Mouse (Mus musculus) adrenal gland, adult 2 months (tissue): ENCODE data around the gene Jchain. TPM values are rescaled to one million over a fixed set of nuclear protein-coding genes. Genes with fewer than 3 reads are reported as not detected.
"Not testable (repeated sequence)": the region's sequence is repeated elsewhere in the genome, so short reads cannot be mapped to it uniquely, and the experiment has no call there.

Experiments
- DNase-seq: peaks from one replicate; pipeline ENCODE4 v3.0.0; 2021
- long read RNA-seq: library from polyadenylated mRNA; stranded (forward); transcript quantifications from one replicate; pipeline ENCODE4 v2.0.0, GENCODE M21; 2021
- polyA plus RNA-seq: library from polyadenylated mRNA; depleted of rRNA; stranded (reverse); fragments of >200 nt; gene quantifications from 2 replicates; pipeline ENCODE4 v1.2.3, GENCODE M21; 2012; rRNA removed
- total RNA-seq, 2 experiments: library from RNA; stranded (reverse); gene quantifications; 2 replicates each; pipeline ENCODE4 v1.2.3; 2021

Jchain gene
- under 1 TPM; 0.20 to 0.41 TPM for total RNA-seq
- 0.23 and 0.43 TPM in 2 replicates for polyA plus RNA-seq
- long read RNA-seq, result 0 reads

DNA sequence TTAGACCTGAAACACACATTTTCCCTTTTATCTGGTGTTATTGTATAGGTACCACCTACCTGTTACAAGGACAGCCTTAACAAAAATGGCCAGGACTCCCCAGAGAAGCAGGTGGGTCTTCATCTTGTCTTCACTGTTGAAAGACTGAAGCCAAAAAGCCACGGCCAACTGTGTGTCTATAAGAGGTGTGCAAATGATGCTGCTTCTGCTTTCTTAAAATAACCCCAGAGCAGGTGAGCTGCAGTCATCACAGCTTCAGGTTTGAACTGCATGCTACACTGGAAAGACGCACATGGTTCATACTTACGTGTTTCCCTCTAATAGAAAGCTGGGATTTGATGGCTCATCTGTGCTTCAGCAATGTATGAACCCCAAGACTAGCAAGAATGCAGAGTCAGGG, at the start of gene Jchain:
Jchain (minus strand) TSS at position 235 of the 400 bp plus-strand sequence.
- DNase-seq, result no peak

DNA sequence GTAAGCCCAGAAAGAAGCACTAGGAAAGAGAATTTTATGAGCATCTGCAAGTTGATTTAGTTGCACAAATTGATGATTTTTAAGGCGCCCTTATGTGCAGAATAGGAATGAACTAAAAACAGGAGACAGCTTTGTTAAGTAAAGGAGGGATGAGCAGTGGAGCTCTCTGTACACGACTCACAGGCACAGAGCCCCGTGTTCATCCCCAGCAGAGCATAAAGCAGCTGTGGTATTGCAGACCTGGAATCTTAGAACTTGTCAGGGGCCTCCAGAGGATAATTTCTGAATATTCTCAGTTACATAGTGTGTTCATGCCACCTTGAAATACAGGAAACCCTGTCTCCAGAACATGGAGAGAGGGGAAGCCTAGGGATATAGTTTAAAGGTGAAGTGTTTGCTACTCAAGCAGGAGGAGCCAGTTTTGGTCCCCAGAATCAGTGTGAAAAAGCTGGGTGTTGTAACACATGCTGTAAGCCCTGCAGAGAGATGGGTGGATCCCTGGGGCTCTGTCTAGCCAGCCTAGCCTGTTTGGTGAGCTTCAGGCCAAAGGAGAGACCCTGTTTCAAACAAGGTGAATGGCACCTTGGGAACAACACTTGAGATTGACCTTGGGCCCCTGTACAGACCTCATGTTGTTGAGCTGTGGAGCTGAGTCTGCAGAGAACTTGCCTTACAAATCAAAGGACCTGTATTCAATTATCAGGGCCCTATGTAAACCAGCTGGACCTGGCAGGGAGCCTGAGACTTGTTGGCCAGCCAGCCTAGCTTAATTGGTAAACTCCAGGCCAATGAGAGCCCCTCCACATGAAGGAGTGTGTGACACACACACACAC, 48.0 kb upstream of the Jchain start:
- no peak for DNase-seq

- no peak for DNase-seq
Measured at GRCm38 (mm10) chr5:88574829-88575228, 47.1 kb upstream of the Jchain start.

DNA sequence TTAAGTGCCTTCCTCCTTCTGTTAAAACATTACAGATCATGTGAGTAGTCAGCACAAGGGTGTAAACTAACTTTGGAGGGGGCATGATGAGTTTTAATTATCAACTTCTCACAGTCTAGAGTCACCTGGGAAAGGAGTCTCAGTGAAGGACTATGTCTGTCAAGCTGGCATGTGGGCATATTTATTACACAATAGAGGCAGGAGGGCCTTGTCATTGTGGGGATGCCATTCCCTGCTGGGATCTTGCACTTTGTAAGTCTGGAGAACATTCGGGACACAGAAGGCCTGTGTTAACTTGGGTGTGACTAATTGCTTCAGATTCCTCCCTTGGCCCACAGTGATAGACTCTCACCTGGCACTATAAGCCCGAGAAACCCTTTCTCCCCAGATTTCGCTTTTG, 41.9 kb upstream of the Jchain start:
- DNase-seq, result no peak

DNA sequence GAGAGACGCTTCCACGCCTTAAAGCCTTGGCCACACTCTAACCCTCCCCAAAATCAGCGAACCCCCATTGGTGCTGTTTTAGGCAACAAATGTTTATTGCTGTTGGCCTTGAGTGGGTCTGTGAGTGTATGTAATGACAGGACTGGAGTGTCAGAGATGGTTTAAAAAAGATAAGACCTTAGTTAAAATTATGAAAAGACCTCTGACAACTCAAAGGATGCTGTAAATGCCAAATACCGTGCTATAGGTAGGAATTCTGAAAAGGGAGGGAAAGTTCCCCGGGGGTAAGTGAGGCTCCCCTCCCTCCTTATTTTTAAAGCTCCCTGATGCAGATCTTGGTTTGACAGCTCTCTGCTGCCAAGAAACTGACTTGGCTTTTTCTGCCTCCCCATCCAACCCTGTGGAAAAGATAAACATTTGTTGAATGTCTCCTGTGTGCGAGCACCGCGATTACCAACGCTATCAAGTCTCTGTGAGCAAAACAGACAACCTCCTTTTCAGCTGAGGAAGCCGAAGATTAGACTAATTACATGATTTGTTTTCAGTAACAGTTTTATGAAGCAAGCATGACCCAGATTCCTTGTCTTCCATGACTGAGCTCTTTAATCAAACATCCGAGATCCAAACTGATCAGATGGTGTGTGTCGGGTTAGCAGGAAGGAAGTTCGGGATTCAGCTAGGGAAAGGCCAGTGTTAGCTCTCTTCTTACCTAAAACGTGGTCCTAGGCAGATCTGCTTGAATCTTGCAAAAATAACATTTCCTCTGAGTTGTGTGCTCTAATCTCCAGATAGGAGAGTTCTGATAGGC, 38.5 kb upstream of the Jchain start:
- peak; percentile 10 for DNase-seq

- peak; percentile 90 for DNase-seq
Measured at GRCm38 (mm10) chr5:88565148-88566033, 37.7 kb upstream of the Jchain start.

GRCm38 (mm10) chr5:88564501-88565147, 36.9 kb upstream of the Jchain start, which contains the start of gene Rufy3:
Rufy3 (plus strand) TSS chr5:88565040.
- peak; percentile 95 for DNase-seq

- DNase-seq, result no peak
Measured at GRCm38 (mm10) chr5:88562863-88563780, 35.4 kb upstream of the Jchain start.

GRCm38 (mm10) chr5:88561080-88561814, 33.6 kb upstream of the Jchain start:
- DNase-seq, result no peak

GRCm38 (mm10) chr5:88558991-88559390, 31.3 kb upstream of the Jchain start:
- DNase-seq, result no peak

GRCm38 (mm10) chr5:88554086-88554886, 26.6 kb upstream of the Jchain start, which contains the start of gene Utp3:
Utp3 (plus strand) TSS chr5:88554462.
- peak; percentile 95 for DNase-seq

DNA sequence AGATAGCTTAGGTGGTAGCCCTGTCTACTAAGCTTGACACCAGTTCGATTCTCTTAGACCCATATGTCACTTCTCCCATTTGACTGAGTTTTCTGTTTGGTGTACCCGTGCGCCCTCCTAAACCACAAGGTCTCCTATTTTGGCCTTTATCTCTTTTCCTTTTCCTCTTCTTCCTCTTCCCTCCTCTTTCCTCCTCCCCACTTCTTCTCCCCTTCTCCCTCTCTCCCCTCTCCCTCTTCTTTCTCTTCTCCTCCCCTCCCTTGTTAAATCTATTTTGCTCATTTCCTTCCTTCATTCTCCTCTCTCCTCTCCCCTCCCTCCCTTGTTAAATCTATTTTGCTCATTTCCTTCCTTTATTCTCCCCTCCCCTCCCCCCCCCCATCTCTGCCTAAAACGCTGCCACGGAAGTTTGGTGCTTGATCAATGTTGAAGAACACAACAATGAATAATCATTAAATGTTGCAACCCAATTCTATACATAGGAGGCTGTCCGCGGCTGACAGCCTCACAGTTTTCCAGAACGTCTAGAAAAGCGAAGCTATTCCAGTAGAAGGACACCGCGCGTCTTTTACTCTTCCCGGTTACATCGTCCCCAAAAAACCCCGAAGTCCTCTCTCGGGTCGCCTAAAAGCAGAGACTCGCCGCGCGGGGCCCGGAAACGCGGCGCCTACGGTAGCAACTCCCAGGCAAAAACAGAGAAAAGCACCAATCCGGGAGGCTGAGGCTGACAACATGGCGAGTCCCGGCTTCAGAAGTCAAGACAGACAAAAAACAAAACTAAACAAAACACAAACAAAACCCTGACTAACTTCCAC, 25.8 kb upstream of the Jchain start:
- peak; percentile 10 for DNase-seq

DNA sequence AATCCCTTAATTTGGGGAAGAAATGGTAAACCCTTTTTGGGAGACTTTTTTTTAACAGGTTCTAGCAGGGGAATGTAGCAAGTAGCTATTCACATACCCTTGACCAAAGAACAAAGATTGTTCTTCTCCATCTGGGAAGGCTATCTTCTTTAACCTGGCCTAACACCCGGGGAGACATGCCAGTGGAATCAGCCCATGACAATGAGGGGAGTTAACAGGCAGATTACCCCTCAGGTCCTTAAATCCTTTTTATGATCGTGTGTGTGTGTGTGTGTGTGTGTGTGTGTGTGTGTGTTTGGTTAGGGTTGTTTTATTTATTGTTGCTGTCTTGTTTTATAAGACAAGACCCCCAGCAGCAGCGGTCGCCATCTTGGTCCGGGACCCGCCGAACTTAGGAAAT, 17.8 kb upstream of the Jchain start:
- DNase-seq, result no peak

- not testable (repeated sequence) for DNase-seq
Measured at GRCm38 (mm10) chr5:88544411-88544810, 16.7 kb upstream of the Jchain start.

DNA sequence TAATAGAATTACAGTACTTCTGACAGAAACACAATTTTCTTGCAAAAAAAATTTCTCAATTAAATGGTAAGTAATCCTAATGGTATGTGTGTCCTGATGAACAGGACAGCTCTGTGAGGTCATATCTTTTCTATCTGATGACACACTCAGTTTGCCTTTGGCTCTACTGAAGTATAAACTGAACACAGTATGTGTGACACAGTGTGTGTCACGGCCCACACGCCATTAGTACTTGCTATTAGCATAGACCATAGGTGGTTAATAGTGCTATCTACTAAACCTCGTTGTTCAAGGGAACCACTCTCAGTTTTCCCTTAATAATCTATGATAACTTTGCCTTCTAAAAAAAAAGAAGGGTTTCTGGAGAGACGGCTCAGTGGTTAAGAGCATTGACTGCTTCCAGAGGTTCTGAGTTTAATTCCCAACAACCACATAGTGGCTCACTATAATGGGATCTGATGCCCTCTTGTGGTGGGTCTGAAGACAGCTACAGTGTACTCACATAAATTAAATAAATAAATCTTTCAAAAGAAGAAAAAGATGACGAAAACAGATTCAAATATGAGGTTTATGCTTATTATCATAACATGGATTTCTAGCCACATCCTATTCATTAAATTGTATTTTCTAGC, 15.1 kb upstream of the Jchain start:
- peak; percentile 59 for DNase-seq

- no peak for DNase-seq
Measured at GRCm38 (mm10) chr5:88540845-88541244, 13.2 kb upstream of the Jchain start.

GRCm38 (mm10) chr5:88534697-88535096, 7.0 kb upstream of the Jchain start:
- no peak for DNase-seq
